Mouse (Mus musculus) CH12.LX (cell line): Measurements from ENCODE around the gene Ubash3b. TPM values are rescaled to one million over a fixed set of nuclear protein-coding genes. Genes with fewer than 3 reads are reported as not detected.

Source experiments
- DNase-seq: peaks from one replicate; pipeline ENCODE4 v3.0.0-alpha.2; 2013; ENCODE audit errors: extremely low read depth
- H3K27ac ChIP-seq: 2 replicates; pipeline ENCODE4 v1.5.1; 2012; ENCODE audit warnings: low read depth, mild to moderate bottlenecking, control low read depth, moderate library complexity; ENCODE audit not compliant: insufficient read depth
- H3K27me3 ChIP-seq: replicated peaks from 2 replicates; pipeline ENCODE3; 2012; ENCODE audit warnings: inconsistent platforms
- H3K36me3 ChIP-seq, 2 experiments: replicated peaks in 1 of 2; 2 replicates each; pipeline versions ENCODE3 to v1.6.1; 2012; ENCODE audit warnings: inconsistent platforms in 1 of 2, low read length in 1 of 2, mild to moderate bottlenecking in 1 of 2, mixed read lengths in 1 of 2, moderate library complexity in 1 of 2; ENCODE audit not compliant: control insufficient read depth in 1 of 2, insufficient read depth in 1 of 2
- H3K4me1 ChIP-seq, 2 experiments: 2 replicates each; pipeline ENCODE4 v1.6.1; 2012; ENCODE audit warnings: inconsistent platforms in 1 of 2, moderate library complexity in 1 of 2; ENCODE audit not compliant: insufficient read depth in 2 of 2, control insufficient read depth in 1 of 2
- H3K4me2 ChIP-seq: 2 replicates; pipeline ENCODE4 v1.6.1; 2012; ENCODE audit warnings: low read depth, mild to moderate bottlenecking, control low read depth; ENCODE audit not compliant: poor library complexity, insufficient read depth, severe bottlenecking
- H3K4me3 ChIP-seq, 3 experiments: fragments of 150-350 bp in 1 of 3; sonication (generic) in 1 of 3; replicated peaks in 1 of 3; 2 replicates each; pipeline versions ENCODE3 to v1.5.1; 2011 to 2012; ENCODE audit warnings: low read depth in 2 of 3, low read length in 2 of 3, mild to moderate bottlenecking in 2 of 3, moderate library complexity in 2 of 3, control low read depth in 1 of 3, improper control_type of control experiment in 1 of 3, inconsistent platforms in 1 of 3, mixed read lengths in 1 of 3; ENCODE audit not compliant: poor library complexity in 1 of 3
- H3K79me2 ChIP-seq: replicated peaks from 2 replicates; pipeline ENCODE4 v1.6.1; 2012; ENCODE audit warnings: mild to moderate bottlenecking, moderate library complexity; ENCODE audit not compliant: control insufficient read depth, poor library complexity, insufficient read depth, severe bottlenecking; ENCODE audit errors: extremely low read depth
- H3K9ac ChIP-seq: 2 replicates; pipeline ENCODE4 v1.6.1; 2012; ENCODE audit warnings: low read depth, mild to moderate bottlenecking, control low read depth, moderate library complexity; ENCODE audit not compliant: insufficient read depth
- H3K9me3 ChIP-seq: replicated peaks from 2 replicates; pipeline ENCODE3; 2012; ENCODE audit warnings: low read length, inconsistent platforms, mixed read lengths
- CHD2 ChIP-seq: IDR thresholded peaks from 2 replicates; pipeline ENCODE4 v1.6.1; 2011; ENCODE audit warnings: low read length, improper control_type of control experiment
- CTCF ChIP-seq, 2 experiments: IDR thresholded peaks in 1 of 2; conservative IDR thresholded peaks in 1 of 2; 2 replicates each; pipeline ENCODE4 v1.5.1; 2011 to 2012; ENCODE audit warnings: low read depth in 2 of 2, low read length in 2 of 2, improper control_type of control experiment in 1 of 2, inconsistent platforms in 1 of 2, mild to moderate bottlenecking in 1 of 2, moderate library complexity in 1 of 2
- EP300 ChIP-seq: IDR thresholded peaks from 2 replicates; pipeline ENCODE4 v1.6.1; 2011; ENCODE audit warnings: low read length, improper control_type of control experiment
- MAFK ChIP-seq: IDR thresholded peaks from 2 replicates; pipeline ENCODE4 v1.6.1; 2011; ENCODE audit warnings: low read length, improper control_type of control experiment; ENCODE audit not compliant: insufficient replicate concordance
- MEF2A ChIP-seq: IDR thresholded peaks from 2 replicates; pipeline ENCODE4 v1.6.1; 2014; ENCODE audit warnings: low read depth, mild to moderate bottlenecking, inconsistent platforms, low read length, improper control_type of control experiment, borderline replicate concordance
- MXI1 ChIP-seq: IDR thresholded peaks from 2 replicates; pipeline ENCODE4 v1.6.1; 2011; ENCODE audit warnings: mild to moderate bottlenecking, low read depth, low read length, improper control_type of control experiment
- NELFE ChIP-seq: IDR thresholded peaks from 2 replicates; pipeline ENCODE4 v1.6.1; 2011; ENCODE audit warnings: low read depth, low read length, improper control_type of control experiment
- POLR2AphosphoS2 ChIP-seq: IDR thresholded peaks from 2 replicates; pipeline ENCODE4 v1.6.1; 2011; ENCODE audit warnings: low read depth, low read length, improper control_type of control experiment
- RAD21 ChIP-seq: IDR thresholded peaks from 2 replicates; pipeline ENCODE4 v1.6.1; 2011; ENCODE audit warnings: low read depth, mild to moderate bottlenecking, low read length, improper control_type of control experiment, moderate library complexity
- SMC3 ChIP-seq: IDR thresholded peaks from 2 replicates; pipeline ENCODE4 v1.6.1; 2011; ENCODE audit warnings: low read depth, low read length, improper control_type of control experiment
- USF1 ChIP-seq: IDR thresholded peaks from 2 replicates; pipeline ENCODE4 v1.6.1; 2014; ENCODE audit warnings: low read depth, mild to moderate bottlenecking, inconsistent platforms, low read length, improper control_type of control experiment
- ZC3H11A ChIP-seq: IDR thresholded peaks from 2 replicates; pipeline ENCODE4 v1.6.1; 2012; ENCODE audit warnings: low read depth, mild to moderate bottlenecking, inconsistent platforms, low read length, improper control_type of control experiment
- ZMIZ1 ChIP-seq: IDR thresholded peaks from 2 replicates; pipeline ENCODE4 v1.6.1; 2012; ENCODE audit warnings: low read depth, mild to moderate bottlenecking, inconsistent platforms, low read length, improper control_type of control experiment
- dilution Hi-C: fragments of 300-500 bp; cut with MboI; formaldehyde crosslinking; loops from 2 replicates; pipeline ENCODE4 v1.14.3; 2020; ENCODE audit warnings: low sequenced_read_pairs; ENCODE audit not compliant: extremely low pct_unique_long_range_greater_than_20kb, extremely low pct_ligation_motif_present
- in situ Hi-C: fragments of 300-500 bp; cut with MboI; formaldehyde crosslinking; loops from 3 replicates; pipeline ENCODE4 v1.14.3; 2019; ENCODE audit warnings: low sequenced_read_pairs, low pct_ligation_motif_present, low pct_unique_long_range_greater_than_20kb, mixed read lengths
- polyA plus RNA-seq: library from polyadenylated mRNA; unstranded; fragments of >175 nt; gene quantifications from 2 replicates; pipeline ENCODE4 v1.2.1, GENCODE M21; 2012; ENCODE audit warnings: low read depth; ENCODE audit not compliant: insufficient read length
- total RNA-seq, 2 experiments: library from RNA; depleted of rRNA; stranded (reverse); fragments of 300-350 nt in 1 of 2; fragments of >200 nt in 1 of 2; gene quantifications; 2 replicates each; pipeline ENCODE4 v1.2.3; 2012 to 2014

Gene Ubash3b
- total and polyA plus RNA-seq, 3 experiments: 2.8 to 4.6 (median 4.2) TPM

GRCm38 (mm10) chr9:41048216-41048615 is 113.3 kb downstream of the Ubash3b start:
- Histone ChIP-seq H3K9me3 (no peaks in the 10 kb centered on the region), H3K4me3 (no peak overlapping the region), H3K4me2 (no peak overlapping the region), H3K9ac (no peak overlapping the region), H3K79me2 (no peaks in the 10 kb centered on the region), H3K27ac (no peak overlapping the region), H3K4me1 (peaks cover 8 to 26% of the 10 kb centered on the region in 2 experiments; a peak in 3 of 4 replicates), H3K27me3 (no peaks in the 10 kb centered on the region), H3K36me3 (peaks cover 0 to 31% of the 10 kb centered on the region in 2 experiments)
- no peak for TF ChIP-seq MXI1
- in situ Hi-C loops (no loop called here), dilution Hi-C loops (no loop called here)
- no peak for DNase-seq

DNA sequence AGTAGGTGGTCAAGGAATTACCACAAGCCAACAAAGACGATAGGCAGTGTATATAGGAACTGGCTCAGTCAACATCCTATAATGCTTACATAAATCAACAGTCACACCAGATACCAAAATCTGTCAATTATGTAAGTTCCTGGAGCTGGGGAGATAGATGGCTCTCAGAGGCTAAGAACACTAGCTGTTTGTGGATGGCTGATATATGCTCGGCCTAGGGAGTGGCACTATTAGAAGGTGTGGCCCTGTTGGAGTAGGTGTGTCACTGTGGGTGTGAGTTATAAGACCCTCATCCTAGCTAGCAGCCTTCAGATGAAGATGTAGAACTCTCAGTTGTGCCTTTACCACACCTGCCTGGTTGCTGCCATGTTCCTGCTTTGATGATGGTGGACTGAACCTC is 113.8 kb downstream of the Ubash3b start:
- Histone ChIP-seq H3K4me2 (no peak overlapping the region), H3K9ac (no peak overlapping the region), H3K36me3 (peaks cover 0 to 33% of the 10 kb centered on the region in 2 experiments), H3K4me1 (peaks cover 8 to 26% of the 10 kb centered on the region in 2 experiments; a peak in 3 of 4 replicates), H3K79me2 (no peaks in the 10 kb centered on the region), H3K27me3 (no peaks in the 10 kb centered on the region), H3K4me3 (no peak overlapping the region), H3K27ac (no peak overlapping the region), H3K9me3 (no peaks in the 10 kb centered on the region)
- no peak for DNase-seq
- in situ Hi-C loops (no loop called here), dilution Hi-C loops (no loop called here)
- TF ChIP-seq CHD2 (no peak), MXI1 (no peak), USF1 (no peak), MAFK (no peak), ZMIZ1 (no peak), POLR2AphosphoS2 (no peak), MEF2A (no peak), NELFE (no peak)

DNA sequence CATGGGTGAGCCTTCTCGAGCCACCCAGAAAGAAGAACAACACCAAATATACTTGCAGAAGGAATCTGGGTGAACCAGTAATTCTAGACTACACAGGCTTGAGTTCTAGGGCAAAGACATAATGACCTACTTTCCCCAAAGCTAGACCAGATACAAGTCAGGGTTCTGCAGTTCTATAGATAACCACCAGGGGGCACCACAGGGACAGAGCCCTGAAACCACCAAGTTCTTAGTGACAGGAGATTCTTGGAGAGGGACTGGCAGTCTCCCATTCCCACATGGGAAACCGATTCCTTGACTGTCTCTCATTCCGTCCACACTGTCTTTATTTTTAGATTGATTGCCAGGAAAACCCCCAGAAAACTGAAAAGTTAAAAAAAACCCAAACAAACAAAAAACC is 116.9 kb downstream of the Ubash3b start:
- peak; percentile 72 for DNase-seq
- no peak for TF ChIP-seq EP300
- peak; percentile 92 to 96 for TF ChIP-seq CTCF (conservative IDR thresholded peaks at IDR 0.05 in 1 of 2, IDR thresholded peaks at IDR 0.05 in 1 of 2; ENCODE audit: low read depth in 2 of 2, low read length in 2 of 2)
- peak; percentile 93 for TF ChIP-seq ZC3H11A
- TF ChIP-seq RAD21: peak; percentile 90
- TF ChIP-seq CHD2: no peak
- TF ChIP-seq SMC3: peak; percentile 99
- Histone ChIP-seq H3K79me2 (no peaks in the 10 kb centered on the region), H3K27me3 (no peaks in the 10 kb centered on the region), H3K4me2 (no peak overlapping the region), H3K9me3 (no peaks in the 10 kb centered on the region), H3K4me3 (no peak overlapping the region), H3K36me3 (peaks cover 2 to 37% of the 10 kb centered on the region in 2 experiments), H3K9ac (no peak overlapping the region), H3K27ac (no peak overlapping the region), H3K4me1 (peaks cover 0 to 5% of the 10 kb centered on the region in 2 experiments; a peak in 1 of 4 replicates)
- in situ Hi-C loops: no loop called here
- dilution Hi-C loops: no loop called here
